Mouse (Mus musculus): ENCODE results near the gene Eme2.

The Eme2 gene

DNA sequence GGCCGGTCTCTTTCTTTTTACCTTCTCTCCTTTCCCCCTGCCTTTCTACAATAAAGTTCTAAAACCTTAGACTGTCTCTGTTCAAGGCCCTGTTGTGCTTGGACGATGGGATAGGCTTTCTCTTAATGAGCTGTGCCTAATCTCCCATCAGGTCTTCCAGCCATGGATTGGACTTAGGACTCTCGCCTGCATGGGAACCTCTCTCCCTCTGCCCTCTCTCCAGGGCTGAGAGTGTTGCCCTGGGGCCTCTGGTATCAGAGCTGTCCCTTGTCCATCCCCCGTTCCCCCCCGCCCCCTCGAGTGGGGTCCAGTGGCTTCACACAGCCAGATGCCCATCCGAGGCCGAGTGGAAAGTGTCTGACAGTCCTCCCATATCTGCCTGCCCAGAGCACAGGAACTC, 19.9 kb downstream of the Eme2 start:
- in situ Hi-C loops (cut with MboI, MseI) = no loop called here

DNA sequence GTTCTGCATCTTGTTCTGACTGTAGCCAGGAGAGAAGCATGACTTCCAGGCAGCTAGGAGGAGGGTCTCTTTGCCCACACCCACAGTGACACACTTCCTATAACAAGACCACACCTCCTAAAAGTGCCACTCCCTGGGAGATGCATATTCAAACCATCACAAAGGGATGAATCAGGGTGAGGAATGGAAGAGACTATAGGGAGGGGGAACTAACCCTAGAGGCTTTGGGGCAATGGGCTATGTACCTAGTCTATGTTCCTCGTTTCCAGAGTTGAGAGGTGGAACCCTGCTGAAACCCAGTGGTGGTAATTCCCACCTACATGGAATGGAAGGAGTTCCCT, 20.5 kb downstream of the Eme2 start:
- in situ Hi-C loops (cut with MboI, MseI) = no loop called here

DNA sequence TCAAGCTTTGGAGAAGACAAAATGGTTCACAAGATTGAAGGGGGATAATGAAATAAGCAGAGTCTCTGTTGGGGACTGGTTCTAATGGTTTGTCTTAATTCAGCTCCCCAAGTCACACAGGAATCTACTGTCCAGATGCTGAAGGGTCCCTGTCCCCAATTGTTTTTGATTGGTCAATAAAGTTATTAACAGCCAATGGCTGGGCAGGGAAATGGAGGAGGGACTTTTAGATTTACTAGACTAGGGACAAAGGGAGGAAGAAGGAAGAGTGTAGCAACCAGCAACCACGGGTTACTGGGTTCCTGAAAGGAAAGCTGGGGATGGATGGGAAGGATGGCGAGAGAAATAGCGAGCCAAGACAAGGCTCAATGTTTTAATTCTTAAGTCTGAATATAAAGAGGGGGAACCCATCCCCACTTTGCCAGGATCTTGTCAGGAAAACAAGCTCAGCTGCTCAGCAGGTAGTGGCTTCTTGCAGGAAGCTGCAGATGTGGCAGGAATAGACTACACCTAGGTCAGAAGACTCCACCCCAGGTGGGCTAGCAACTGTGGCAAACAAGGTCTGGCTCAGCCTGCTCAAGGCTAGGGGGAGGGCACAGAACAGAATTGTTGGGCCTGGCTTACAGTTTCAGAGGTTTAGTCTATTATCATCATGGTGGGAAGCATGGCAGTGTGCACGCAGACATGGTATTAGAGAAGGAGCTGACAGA, 21.0 kb downstream of the Eme2 start:
- in situ Hi-C loops (cut with MboI, MseI) = no loop called here

DNA sequence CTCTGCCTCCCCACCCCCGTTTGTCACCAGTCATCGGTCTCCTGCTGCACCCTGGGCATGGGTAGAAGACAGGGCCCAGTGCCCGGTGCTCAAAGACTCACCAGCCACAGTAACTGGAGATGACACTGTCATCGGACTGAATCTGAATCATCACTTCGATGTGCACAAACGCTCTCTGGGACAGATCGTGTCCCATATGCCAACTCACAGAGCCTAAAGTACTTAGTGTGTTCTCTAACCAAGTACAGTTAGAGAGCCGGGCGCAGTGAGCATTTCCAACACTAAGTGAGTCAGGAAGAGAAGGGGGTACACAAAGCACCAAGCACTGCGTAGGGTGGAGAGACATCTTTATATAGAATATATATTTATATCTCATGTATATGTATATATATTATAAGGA, 27.0 kb downstream of the Eme2 start:
- in situ Hi-C loops (cut with MboI, MseI) = no loop called here

DNA sequence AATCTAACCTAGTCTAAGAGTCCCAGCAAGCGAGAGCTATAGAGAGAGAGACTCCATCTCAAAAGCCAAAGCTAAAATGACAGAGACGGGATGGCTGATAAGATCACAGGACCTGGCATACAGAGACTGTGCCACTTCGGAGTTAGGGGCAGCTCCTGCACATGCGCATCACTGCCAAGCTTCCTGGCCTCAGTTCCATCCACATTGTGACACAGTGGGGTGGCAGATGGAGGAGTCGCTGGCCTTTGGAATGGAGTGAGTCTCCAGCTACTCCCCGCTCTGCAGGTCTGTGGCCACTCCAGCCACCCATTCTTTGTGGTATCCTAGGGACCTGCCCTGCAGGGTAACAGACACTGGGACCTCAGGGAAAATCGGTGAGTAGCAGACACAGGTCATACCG, 29.1 kb downstream of the Eme2 start, which contains the start of gene Igfals:
Gene Igfals (plus strand): TSS at position 222 of the 400 bp plus-strand sequence.
- in situ Hi-C loops (cut with MboI, MseI) = no loop called here

DNA sequence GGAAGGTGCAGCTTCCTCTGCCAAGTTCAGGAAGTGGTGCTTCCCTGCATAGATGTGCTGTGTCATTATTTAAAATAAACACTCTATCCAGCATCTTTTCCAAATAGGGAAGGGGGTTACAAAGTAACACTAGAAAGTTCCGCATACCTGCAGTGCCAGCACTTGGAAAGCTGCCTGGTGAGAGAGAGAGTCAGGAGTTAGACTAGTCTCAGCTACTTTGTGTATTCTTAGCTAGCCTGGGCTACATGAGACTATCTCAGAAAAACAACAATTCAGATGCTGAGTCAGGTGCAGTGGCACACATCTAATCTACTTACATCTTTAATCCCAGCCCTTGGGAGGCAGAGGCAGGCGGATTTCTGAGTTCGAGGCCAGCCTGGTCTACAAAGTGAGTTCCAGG, 33.1 kb downstream of the Eme2 start:
- in situ Hi-C loops (cut with MboI, MseI) = no loop called here

DNA sequence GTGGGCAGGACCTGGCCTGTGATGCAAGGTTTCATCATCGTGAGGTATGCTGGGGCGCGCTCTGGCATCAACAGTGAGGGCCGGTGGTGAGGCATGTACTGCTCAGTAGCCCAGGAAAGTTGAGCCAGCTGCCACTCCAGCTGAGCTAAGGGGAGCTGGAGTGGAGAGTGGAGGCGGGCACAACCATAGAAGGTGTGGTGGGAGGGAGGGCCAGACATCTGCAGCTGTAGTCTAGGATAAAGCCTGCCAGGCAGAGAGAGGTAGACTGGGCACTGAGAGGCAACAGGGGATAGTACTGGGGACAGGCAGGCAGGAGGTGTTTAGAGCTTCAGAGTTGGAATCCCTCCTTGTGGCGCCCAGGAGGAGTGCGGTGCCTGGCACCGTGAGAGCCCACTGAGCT, 34.8 kb downstream of the Eme2 start:
- in situ Hi-C loops (cut with MboI, MseI) = no loop called here

DNA sequence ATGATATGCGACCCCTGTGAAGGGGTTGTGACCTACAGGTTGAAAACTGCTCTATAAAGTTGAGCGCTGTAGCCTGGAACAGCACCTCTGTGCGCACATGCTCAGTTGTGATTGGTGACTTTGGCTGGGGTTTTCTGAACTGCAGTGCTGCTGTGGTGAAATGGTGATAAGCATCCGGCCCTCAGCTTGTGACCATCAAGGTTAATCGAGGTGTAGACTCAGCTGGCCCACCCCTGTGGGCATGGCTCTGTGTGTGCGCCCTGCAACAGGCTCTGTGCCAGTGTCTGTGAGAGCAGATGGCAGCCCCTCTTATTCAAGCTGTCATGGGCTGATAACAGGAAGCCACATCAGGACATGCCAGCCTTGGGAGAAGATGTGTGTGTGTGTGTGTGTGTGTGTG, 35.9 kb downstream of the Eme2 start:
- in situ Hi-C loops (cut with MboI, MseI) = no loop called here

DNA sequence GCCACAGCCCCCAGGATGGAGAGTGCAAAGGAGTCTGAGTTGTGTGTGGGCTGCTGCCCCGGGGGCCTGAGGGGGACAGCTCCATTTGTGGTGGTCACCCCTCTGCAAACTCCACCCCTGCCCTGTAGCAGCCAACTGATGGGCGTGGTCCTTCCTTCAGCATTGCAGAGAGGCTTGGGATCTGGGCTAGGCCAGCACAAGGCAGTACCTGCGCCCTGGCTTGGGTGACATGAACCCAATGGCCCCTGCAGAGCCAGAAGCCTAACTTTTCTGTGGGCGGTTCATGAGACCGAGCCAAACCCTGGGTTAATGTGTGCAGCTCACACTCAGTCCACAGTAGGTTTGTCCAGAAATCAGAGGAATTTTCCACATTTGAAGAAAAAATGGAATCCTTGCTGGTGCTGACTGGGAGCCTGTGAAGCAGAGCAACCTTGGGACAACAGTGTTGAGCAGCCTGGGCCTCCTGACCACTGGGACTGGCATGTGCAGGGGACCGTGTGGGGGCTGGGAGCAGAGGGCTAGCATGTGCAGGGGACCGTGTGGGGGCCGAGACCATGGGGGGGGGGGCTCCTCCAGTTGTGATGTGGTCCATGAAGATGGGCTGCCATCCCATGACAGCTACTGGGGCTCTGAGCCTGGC, 36.9 kb downstream of the Eme2 start:
- in situ Hi-C loops (cut with MboI, MseI) = no loop called here

DNA sequence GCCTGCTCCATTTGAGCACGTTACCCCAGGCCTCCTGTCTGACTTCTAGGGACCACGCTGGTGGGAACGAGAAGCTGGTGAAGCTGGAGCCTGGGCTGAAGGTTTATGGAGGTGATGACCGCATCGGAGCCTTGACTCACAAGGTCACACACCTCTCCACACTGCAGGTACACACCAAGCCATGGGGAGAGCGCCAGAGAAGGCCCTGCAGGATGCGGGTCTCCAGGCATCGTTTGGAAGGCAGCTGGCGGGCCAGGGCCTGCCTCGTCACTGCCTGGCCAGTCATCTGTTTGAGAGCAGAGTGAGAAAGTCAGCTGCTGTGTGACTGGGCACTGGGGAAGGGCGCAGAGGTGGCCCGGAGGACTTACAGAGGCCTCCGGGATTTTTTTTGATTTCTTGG, 38.3 kb downstream of the Eme2 start:
- in situ Hi-C loops (cut with MboI, MseI) = no loop called here

DNA sequence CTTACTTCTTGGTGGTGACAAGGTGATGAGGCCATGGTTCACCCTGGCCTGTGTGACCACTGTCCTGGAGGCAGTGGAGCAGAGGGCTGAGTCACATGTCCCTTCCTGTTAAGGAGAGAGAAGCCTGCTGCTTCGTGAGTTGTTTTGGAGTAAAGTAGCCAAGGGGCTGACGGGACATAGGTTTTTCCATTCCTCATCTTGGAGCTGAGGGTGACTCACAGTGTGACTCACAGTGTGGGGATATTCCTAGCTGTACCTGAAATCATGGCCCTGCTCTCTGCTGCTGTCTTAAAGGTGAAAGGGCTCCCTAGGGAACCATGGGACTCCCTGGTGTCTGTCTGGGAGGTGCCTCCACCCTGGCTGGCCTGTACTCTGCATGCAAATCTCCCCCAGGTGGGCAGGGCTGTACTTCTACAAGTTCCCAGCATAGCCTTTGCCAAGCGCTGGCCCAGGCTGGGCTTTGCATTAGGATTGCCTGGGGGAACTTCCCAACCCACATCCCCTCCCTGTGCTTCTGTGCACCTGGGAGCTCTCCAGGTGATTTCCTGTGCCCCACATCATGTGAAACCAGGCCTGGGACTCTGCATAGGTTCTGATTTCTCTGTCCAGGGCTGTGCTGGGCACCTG, 38.9 kb downstream of the Eme2 start:
- in situ Hi-C loops (cut with MboI, MseI) = no loop called here

DNA sequence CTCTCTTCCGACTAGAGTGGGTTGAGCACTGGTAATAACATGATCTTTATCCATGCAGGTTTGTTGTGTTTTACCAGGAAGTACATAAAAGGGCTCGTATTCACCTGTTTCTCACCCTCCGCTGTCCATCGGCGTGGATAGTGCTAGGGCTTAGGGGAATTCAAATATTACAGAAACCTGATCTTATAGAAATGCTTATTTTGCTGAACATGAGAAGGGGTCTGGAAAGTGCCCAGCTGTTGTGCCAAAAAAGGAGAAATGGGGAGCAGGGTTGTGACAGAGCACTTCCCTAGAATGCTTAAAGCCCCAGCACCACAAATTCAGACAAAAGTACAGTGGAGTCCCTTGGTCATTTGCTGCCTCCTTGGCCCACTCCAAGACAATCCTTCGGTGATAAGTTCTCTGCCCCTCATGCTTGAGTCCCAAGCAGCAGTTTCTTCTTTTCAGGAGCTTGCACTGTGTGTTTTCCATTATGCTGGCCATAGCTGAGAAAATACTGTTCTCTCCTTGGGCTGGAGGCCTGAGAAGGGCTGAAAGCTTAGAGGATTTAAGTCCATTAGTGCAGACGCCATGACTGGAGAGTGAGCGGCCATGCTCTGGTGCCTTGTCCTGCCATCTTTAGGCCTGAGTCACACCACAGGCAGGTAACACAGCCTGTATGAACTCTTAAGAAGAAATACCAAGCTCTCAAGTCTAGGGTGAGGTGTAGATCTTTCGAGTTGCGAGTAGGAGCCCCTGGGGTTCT, 43.3 kb downstream of the Eme2 start:
- in situ Hi-C loops (cut with MboI, MseI) = loop anchor here (5.0 kb wide), 1 partner anchor 41 kb away; no protein-coding TSS in a partner anchor

DNA sequence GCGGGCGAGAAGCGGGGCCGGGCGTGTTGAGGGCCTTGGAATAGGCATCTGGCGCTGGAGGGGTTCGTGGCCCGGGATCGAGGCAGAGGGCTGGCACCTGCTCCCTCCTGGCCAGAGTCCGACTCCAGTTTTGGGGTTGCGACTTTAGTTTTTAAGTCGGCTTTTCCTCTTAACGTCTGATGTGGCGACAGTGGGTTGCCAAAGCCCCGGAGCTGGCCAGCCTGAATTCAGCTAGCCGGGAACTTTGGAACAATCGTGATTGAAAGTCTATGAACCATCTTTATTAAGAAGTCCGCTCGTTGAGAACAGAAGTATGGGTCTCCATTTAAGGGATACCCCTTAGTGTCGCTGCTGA, 44.1 kb downstream of the Eme2 start:
- in situ Hi-C loops (cut with MboI, MseI) = loop anchor here (5.0 kb wide), 1 partner anchor 42 kb away; no protein-coding TSS in a partner anchor

DNA sequence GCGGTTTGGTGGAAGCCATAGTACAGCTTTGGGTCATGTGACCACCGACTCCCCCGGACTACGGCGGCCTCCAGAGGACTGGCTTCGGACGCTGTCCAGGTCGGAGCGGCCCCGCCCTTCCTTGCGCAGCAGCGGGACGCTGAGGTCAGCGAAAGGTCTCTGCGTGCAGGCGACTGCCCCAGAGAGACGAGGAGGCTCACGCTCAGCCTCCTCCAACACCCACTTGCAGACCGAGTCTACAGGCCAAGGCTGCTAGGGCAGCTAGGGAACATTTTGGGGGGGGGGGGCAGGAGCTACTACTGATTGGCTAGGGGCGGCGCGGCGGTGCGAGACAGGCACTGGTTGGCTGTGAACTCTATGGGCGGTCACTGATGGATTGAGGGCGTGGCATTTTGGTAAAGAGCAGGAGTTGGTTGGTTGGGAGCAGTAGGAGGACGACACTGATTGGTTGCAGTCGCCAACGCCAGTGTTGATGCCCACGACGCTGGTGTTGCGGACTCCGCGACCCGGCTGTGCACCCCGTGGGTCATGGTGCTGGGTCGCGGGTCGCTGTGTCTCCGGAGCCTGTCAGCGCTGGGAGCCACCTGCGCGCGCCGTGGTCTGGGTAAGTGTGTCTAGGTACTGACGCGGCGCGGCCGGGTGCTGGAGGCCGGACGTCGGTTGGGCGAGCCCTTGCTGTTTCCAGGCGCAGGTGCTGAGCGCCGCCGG, 44.7 kb downstream of the Eme2 start, which contains the start of gene Fahd1:
Gene Fahd1 (minus strand): TSS at position 300 of the 708 bp plus-strand sequence.
- in situ Hi-C loops (cut with MboI, MseI) = loop anchor here (5.0 kb wide), 1 partner anchor 42 kb away; no protein-coding TSS in a partner anchor

DNA sequence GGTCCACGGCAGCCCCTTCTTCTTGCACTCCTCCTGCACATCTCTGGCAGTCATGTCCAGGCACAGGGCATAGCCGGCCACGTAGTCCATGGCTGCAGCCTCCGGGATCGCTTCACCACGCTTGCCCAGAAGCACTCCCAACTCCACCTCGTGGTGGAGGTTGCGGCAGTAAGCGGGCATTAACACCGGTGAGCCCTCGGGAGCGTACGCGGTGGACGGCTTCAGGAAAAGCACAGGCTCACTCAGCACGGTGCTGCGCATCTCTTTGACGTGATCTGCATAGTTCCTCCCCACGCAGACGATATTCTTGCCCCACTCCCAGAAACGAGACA, 45.2 kb downstream of the Eme2 start:
- in situ Hi-C loops (cut with MboI, MseI) = loop anchor here (5.0 kb wide), 1 partner anchor 43 kb away; no protein-coding TSS in a partner anchor

DNA sequence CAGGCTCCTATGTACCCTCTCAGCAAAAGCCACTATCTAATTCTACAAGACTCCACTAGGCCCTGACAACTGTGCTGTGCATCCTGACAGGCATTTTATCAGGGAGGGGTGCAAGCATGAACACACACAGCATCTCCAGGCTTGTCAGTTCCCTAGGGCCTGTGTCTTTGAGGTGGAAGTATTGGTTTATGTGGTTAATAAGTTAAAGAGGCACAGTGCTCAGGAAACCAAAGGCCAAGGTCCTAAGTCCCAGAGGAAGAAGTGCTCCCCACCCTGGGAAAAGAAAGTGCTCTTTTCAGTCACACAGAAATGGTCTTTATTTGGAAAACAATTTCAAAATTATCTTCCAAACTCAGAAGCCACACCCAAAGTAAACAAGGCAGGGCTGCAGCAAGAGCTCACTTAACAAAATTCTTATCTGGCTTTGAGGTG, 46.3 kb downstream of the Eme2 start:
- in situ Hi-C loops (cut with MboI, MseI) = no loop called here

DNA sequence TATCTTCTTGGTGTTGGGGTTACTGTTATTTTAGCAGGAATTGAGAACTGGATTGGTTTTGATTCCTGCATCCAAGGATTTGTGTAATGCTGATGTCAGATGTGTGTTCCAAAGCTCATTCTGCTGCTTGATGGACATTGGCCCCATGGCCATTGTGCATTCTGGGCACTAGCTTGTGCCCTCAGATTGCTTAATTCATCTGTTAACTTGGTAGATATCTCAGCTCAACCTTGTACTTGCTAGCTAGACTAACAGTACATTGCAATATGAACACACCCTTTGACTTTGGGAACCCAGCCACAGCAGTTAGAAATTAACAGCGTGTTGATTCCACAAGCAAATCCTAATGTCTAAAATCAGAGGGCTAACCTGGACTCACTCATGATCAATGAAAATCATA, 47.5 kb downstream of the Eme2 start:
- in situ Hi-C loops (cut with MboI, MseI) = no loop called here

DNA sequence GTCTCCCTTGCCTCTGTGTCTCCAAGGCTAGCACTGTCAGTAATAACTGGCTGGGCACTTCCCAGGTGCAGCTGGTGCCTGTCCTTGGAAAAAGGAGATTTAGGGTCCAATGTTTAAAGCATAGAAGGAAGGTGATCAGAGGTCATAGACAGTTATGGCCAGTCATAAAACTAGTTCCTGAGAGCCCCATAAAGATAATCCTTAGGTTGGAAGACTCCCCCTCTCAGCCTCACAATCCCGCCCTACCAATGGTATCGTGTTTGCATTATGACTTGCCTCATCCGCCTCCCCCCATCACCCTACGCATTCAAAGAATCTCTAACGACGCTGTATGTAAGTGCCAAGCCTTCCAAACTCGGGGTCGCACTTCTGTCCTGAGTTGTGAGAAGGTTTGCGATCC, 50.4 kb downstream of the Eme2 start:
- in situ Hi-C loops (cut with MboI, MseI) = no loop called here

DNA sequence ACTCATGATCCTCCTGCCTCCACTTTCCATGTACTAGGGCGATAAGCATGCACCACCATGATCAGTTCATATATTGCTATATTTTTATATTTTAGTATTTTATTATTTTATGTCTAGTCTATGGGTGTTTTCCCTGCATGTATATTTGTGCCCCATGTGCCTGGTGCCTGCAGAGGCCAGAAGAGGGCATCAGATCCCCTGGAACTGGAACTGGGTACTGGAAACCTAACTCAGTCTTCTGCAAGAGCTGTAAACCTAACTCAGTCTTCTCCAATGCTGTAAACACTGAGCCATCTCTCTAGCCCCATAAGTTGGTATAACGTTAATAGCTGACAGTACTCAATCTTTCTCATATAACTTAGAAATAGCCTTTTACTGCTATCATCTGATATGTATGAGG, 52.3 kb downstream of the Eme2 start:
- in situ Hi-C loops (cut with MboI, MseI) = no loop called here

DNA sequence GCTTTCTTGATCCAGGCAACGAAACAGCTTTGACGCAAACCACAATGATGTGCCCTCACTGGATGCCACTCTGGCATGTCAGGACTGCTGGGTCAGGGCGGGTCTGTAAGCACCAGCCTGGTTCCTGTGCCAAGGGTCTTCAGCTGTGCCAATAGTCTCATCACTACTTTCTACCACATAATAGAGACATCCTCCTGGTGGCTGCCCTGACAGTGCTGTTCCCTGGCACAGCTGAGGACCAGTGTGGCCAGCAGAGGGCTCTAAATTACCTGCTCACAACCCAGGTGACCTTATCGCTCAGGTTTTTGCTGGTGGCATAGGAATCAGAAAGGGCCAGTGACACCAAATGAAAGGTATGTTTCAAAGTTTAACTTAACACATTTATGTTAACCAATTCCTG, 53.8 kb downstream of the Eme2 start:
- in situ Hi-C loops (cut with MboI, MseI) = no loop called here

DNA sequence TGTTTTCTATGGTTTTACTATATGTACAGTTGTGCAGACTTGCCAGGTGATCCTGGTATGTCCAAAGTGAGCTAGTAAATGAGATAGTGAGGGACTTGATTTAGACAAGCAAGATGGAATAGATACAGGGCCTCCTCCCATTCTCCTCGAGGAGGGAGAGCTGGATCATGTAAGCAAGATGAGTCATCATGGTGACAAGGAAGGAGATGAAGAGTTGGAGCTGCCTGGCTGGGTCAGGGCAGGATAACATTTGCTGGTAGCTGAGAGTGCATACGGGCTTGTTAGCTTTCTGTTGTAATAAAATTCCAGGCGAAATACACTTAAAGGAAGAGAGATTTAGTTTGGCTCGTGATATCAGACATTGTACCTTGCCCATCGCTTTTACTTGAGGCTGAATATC, 54.5 kb downstream of the Eme2 start:
- in situ Hi-C loops (cut with MboI, MseI) = no loop called here

DNA sequence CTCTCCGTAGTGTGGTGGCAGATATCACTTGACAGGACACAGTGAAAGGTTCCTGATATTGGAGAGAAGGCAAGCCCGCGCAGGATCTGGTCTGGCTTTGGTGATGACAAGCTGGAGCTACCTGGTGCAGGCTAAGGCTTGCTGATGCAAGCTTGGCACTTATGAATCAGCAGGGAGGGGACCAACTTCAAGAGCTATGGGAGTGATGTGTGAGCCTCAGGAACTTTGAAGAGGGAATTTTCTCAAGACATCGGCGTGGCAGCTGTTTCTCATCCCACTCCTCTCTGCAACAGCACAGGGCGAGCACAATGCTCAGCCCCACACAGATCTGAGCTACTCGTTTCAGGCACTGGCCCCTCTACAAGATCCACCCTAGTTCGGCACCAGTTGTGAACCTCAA, 55.0 kb downstream of the Eme2 start, which contains the start of gene Hagh:
Gene Hagh (plus strand): TSS at position 302 of the 400 bp plus-strand sequence.
- in situ Hi-C loops (cut with MboI, MseI) = no loop called here
